Mouse (Mus musculus) CH12.LX (cell line): Measurements from ENCODE around the gene Efcab2. TPM values are rescaled to one million over a fixed set of nuclear protein-coding genes. Genes with fewer than 3 reads are reported as not detected.

Experiments used
- DNase-seq: peaks from one replicate; pipeline ENCODE4 v3.0.0-alpha.2; 2013; ENCODE audit errors: extremely low read depth
- H3K27ac ChIP-seq: 2 replicates; pipeline ENCODE4 v1.5.1; 2012; ENCODE audit warnings: low read depth, mild to moderate bottlenecking, control low read depth, moderate library complexity; ENCODE audit not compliant: insufficient read depth
- H3K27me3 ChIP-seq: replicated peaks from 2 replicates; pipeline ENCODE3; 2012; ENCODE audit warnings: inconsistent platforms
- H3K36me3 ChIP-seq, 2 experiments: replicated peaks in 1 of 2; 2 replicates each; pipeline versions ENCODE3 to v1.6.1; 2012; ENCODE audit warnings: inconsistent platforms in 1 of 2, low read length in 1 of 2, mild to moderate bottlenecking in 1 of 2, mixed read lengths in 1 of 2, moderate library complexity in 1 of 2; ENCODE audit not compliant: control insufficient read depth in 1 of 2, insufficient read depth in 1 of 2
- H3K4me1 ChIP-seq, 2 experiments: 2 replicates each; pipeline ENCODE4 v1.6.1; 2012; ENCODE audit warnings: inconsistent platforms in 1 of 2, moderate library complexity in 1 of 2; ENCODE audit not compliant: insufficient read depth in 2 of 2, control insufficient read depth in 1 of 2
- H3K4me2 ChIP-seq: 2 replicates; pipeline ENCODE4 v1.6.1; 2012; ENCODE audit warnings: low read depth, mild to moderate bottlenecking, control low read depth; ENCODE audit not compliant: poor library complexity, insufficient read depth, severe bottlenecking
- H3K4me3 ChIP-seq, 3 experiments: fragments of 150-350 bp in 1 of 3; sonication (generic) in 1 of 3; replicated peaks in 1 of 3; 2 replicates each; pipeline versions ENCODE3 to v1.5.1; 2011 to 2012; ENCODE audit warnings: low read depth in 2 of 3, low read length in 2 of 3, mild to moderate bottlenecking in 2 of 3, moderate library complexity in 2 of 3, control low read depth in 1 of 3, improper control_type of control experiment in 1 of 3, inconsistent platforms in 1 of 3, mixed read lengths in 1 of 3; ENCODE audit not compliant: poor library complexity in 1 of 3
- H3K79me2 ChIP-seq: replicated peaks from 2 replicates; pipeline ENCODE4 v1.6.1; 2012; ENCODE audit warnings: mild to moderate bottlenecking, moderate library complexity; ENCODE audit not compliant: control insufficient read depth, poor library complexity, insufficient read depth, severe bottlenecking; ENCODE audit errors: extremely low read depth
- H3K9ac ChIP-seq: 2 replicates; pipeline ENCODE4 v1.6.1; 2012; ENCODE audit warnings: low read depth, mild to moderate bottlenecking, control low read depth, moderate library complexity; ENCODE audit not compliant: insufficient read depth
- H3K9me3 ChIP-seq: replicated peaks from 2 replicates; pipeline ENCODE3; 2012; ENCODE audit warnings: low read length, inconsistent platforms, mixed read lengths
- CHD2 ChIP-seq: IDR thresholded peaks from 2 replicates; pipeline ENCODE4 v1.6.1; 2011; ENCODE audit warnings: low read length, improper control_type of control experiment
- CTCF ChIP-seq, 2 experiments: IDR thresholded peaks in 1 of 2; conservative IDR thresholded peaks in 1 of 2; 2 replicates each; pipeline ENCODE4 v1.5.1; 2011 to 2012; ENCODE audit warnings: low read depth in 2 of 2, low read length in 2 of 2, improper control_type of control experiment in 1 of 2, inconsistent platforms in 1 of 2, mild to moderate bottlenecking in 1 of 2, moderate library complexity in 1 of 2
- E2F4 ChIP-seq: IDR thresholded peaks from 2 replicates; pipeline ENCODE4 v1.6.1; 2011; ENCODE audit warnings: low read depth, low read length, improper control_type of control experiment; ENCODE audit not compliant: insufficient replicate concordance
- ELF1 ChIP-seq: IDR thresholded peaks from 2 replicates; pipeline ENCODE4 v1.6.1; 2014; ENCODE audit warnings: low read depth, mild to moderate bottlenecking, inconsistent platforms, low read length, improper control_type of control experiment
- EP300 ChIP-seq: IDR thresholded peaks from 2 replicates; pipeline ENCODE4 v1.6.1; 2011; ENCODE audit warnings: low read length, improper control_type of control experiment
- HCFC1 ChIP-seq: IDR thresholded peaks from 2 replicates; pipeline ENCODE4 v1.6.1; 2012; ENCODE audit warnings: low read depth, mild to moderate bottlenecking, inconsistent platforms, low read length, improper control_type of control experiment
- IRF4 ChIP-seq: IDR thresholded peaks from 2 replicates; pipeline ENCODE4 v1.6.1; 2014; ENCODE audit warnings: low read depth, mild to moderate bottlenecking, inconsistent platforms, low read length, improper control_type of control experiment
- JUN ChIP-seq: IDR thresholded peaks from 2 replicates; pipeline ENCODE4 v1.6.1; 2011; ENCODE audit warnings: low read depth, mild to moderate bottlenecking, low read length, improper control_type of control experiment, moderate library complexity; ENCODE audit not compliant: insufficient read depth
- JUND ChIP-seq: conservative IDR thresholded peaks from 2 replicates; pipeline ENCODE4 v1.6.1; 2011; ENCODE audit warnings: low read depth, low read length, improper control_type of control experiment
- MAFK ChIP-seq: IDR thresholded peaks from 2 replicates; pipeline ENCODE4 v1.6.1; 2011; ENCODE audit warnings: low read length, improper control_type of control experiment; ENCODE audit not compliant: insufficient replicate concordance
- MAX ChIP-seq: IDR thresholded peaks from 2 replicates; pipeline ENCODE4 v1.6.1; 2011; ENCODE audit warnings: low read length, improper control_type of control experiment
- MEF2A ChIP-seq: IDR thresholded peaks from 2 replicates; pipeline ENCODE4 v1.6.1; 2014; ENCODE audit warnings: low read depth, mild to moderate bottlenecking, inconsistent platforms, low read length, improper control_type of control experiment, borderline replicate concordance
- MXI1 ChIP-seq: IDR thresholded peaks from 2 replicates; pipeline ENCODE4 v1.6.1; 2011; ENCODE audit warnings: mild to moderate bottlenecking, low read depth, low read length, improper control_type of control experiment
- MYC ChIP-seq: IDR thresholded peaks from 2 replicates; pipeline ENCODE4 v1.6.1; 2011; ENCODE audit warnings: low read depth, mild to moderate bottlenecking, improper control_type of control experiment, low read length
- PAX5 ChIP-seq: IDR thresholded peaks from 2 replicates; pipeline ENCODE4 v1.6.1; 2012; ENCODE audit warnings: low read length, inconsistent platforms, mixed read lengths
- POLR2A ChIP-seq: IDR thresholded peaks from 2 replicates; pipeline ENCODE4 v1.6.1; 2011; ENCODE audit warnings: low read depth, mild to moderate bottlenecking, improper control_type of control experiment, low read length
- POLR2AphosphoS2 ChIP-seq: IDR thresholded peaks from 2 replicates; pipeline ENCODE4 v1.6.1; 2011; ENCODE audit warnings: low read depth, low read length, improper control_type of control experiment
- RAD21 ChIP-seq: IDR thresholded peaks from 2 replicates; pipeline ENCODE4 v1.6.1; 2011; ENCODE audit warnings: low read depth, mild to moderate bottlenecking, low read length, improper control_type of control experiment, moderate library complexity
- RCOR1 ChIP-seq: conservative IDR thresholded peaks from 2 replicates; pipeline ENCODE4 v1.6.1; 2012; ENCODE audit warnings: low read depth, mild to moderate bottlenecking, inconsistent platforms, low read length, improper control_type of control experiment
- USF2 ChIP-seq: conservative IDR thresholded peaks from 2 replicates; pipeline ENCODE4 v1.6.1; 2011; ENCODE audit warnings: low read depth, low read length, improper control_type of control experiment
- ZC3H11A ChIP-seq: IDR thresholded peaks from 2 replicates; pipeline ENCODE4 v1.6.1; 2012; ENCODE audit warnings: low read depth, mild to moderate bottlenecking, inconsistent platforms, low read length, improper control_type of control experiment
- ZKSCAN1 ChIP-seq: IDR thresholded peaks from 2 replicates; pipeline ENCODE4 v1.6.1; 2012; ENCODE audit warnings: low read depth, inconsistent platforms, low read length, improper control_type of control experiment, borderline replicate concordance
- ZNF384 ChIP-seq: IDR thresholded peaks from 2 replicates; pipeline ENCODE4 v1.6.1; 2012; ENCODE audit warnings: low read depth, low read length, improper control_type of control experiment, inconsistent platforms
- dilution Hi-C: fragments of 300-500 bp; cut with MboI; formaldehyde crosslinking; loops from 2 replicates; pipeline ENCODE4 v1.14.3; 2020; ENCODE audit warnings: low sequenced_read_pairs; ENCODE audit not compliant: extremely low pct_unique_long_range_greater_than_20kb, extremely low pct_ligation_motif_present
- in situ Hi-C: fragments of 300-500 bp; cut with MboI; formaldehyde crosslinking; loops from 3 replicates; pipeline ENCODE4 v1.14.3; 2019; ENCODE audit warnings: low sequenced_read_pairs, low pct_ligation_motif_present, low pct_unique_long_range_greater_than_20kb, mixed read lengths
- polyA plus RNA-seq: library from polyadenylated mRNA; unstranded; fragments of >175 nt; gene quantifications from 2 replicates; pipeline ENCODE4 v1.2.1, GENCODE M21; 2012; ENCODE audit warnings: low read depth; ENCODE audit not compliant: insufficient read length
- total RNA-seq, 2 experiments: library from RNA; depleted of rRNA; stranded (reverse); fragments of 300-350 nt in 1 of 2; fragments of >200 nt in 1 of 2; gene quantifications; 2 replicates each; pipeline ENCODE4 v1.2.3; 2012 to 2014

Efcab2 gene
- total and polyA plus RNA-seq, 3 experiments = 1.2 to 3.2 (median 1.8) TPM

- TF ChIP-seq USF2 = no peak
- TF ChIP-seq MYC = peak; percentile 58; the same call in 1 of the 2 replicates
- peak; percentile 52 for TF ChIP-seq ZC3H11A
- TF ChIP-seq JUN = no peak
- TF ChIP-seq ELF1 = no peak
- no peak for TF ChIP-seq RCOR1
- TF ChIP-seq MAX = peak; percentile 52; the same call in 1 of the 2 replicates
- no peak for TF ChIP-seq ZNF384
These were observed 57.8 kb downstream of the Efcab2 start (continued) for GRCm38 (mm10) chr1:178463712-178464111.

GRCm38 (mm10) chr1:178464140-178464539 is 58.3 kb downstream of the Efcab2 start:
- dilution Hi-C loops = no loop called here
- no peak for TF ChIP-seq CHD2
- no peak for TF ChIP-seq JUND
- TF ChIP-seq ELF1 = no peak
- TF ChIP-seq MEF2A = no peak
- no peak for TF ChIP-seq EP300
- TF ChIP-seq E2F4 = no peak
- TF ChIP-seq POLR2A = no peak
- TF ChIP-seq JUN = no peak
- no peak for TF ChIP-seq MXI1
- TF ChIP-seq MAFK = no peak
- TF ChIP-seq RAD21 = no peak
- no peak for TF ChIP-seq ZKSCAN1
- TF ChIP-seq PAX5 = no peak
- Histone ChIP-seq H3K36me3 (no peaks in the 10 kb centered on the region), H3K9ac (no peak overlapping the region), H3K4me3 (no peak overlapping the region), H3K27me3 (no peaks in the 10 kb centered on the region), H3K9me3 (peaks cover 3% of the 10 kb centered on the region), H3K4me1 (peaks cover 0 to 11% of the 10 kb centered on the region in 2 experiments; a peak in 2 of 4 replicates), H3K27ac (no peak overlapping the region), H3K4me2 (no peak overlapping the region), H3K79me2 (no peaks in the 10 kb centered on the region)
- DNase-seq = no peak
- in situ Hi-C loops = loop anchor here (10.0 kb wide), 1 partner anchor 319 kb away; no protein-coding TSS in a partner anchor

- in situ Hi-C loops = loop anchor here (10.0 kb wide), 1 partner anchor 323 kb away; no protein-coding TSS in a partner anchor
- TF ChIP-seq CTCF (conservative IDR thresholded peaks at IDR 0.05 in 1 of 2, IDR thresholded peaks at IDR 0.05 in 1 of 2; ENCODE audit: low read depth in 2 of 2, low read length in 2 of 2) (no peak), MXI1 (no peak), HCFC1 (no peak), POLR2AphosphoS2 (no peak), IRF4 (no peak)
- no peak for DNase-seq
- Histone ChIP-seq H3K36me3 (no peaks in the 10 kb centered on the region), H3K27me3 (no peaks in the 10 kb centered on the region), H3K9ac (no peak overlapping the region), H3K9me3 (no peaks in the 10 kb centered on the region), H3K79me2 (no peaks in the 10 kb centered on the region), H3K27ac (no peak overlapping the region), H3K4me1 (peaks cover 0 to 11% of the 10 kb centered on the region in 2 experiments; a peak in 2 of 4 replicates), H3K4me3 (no peak overlapping the region), H3K4me2 (no peak overlapping the region)
- dilution Hi-C loops = no loop called here
These were observed 61.7 kb downstream of the Efcab2 start for GRCm38 (mm10) chr1:178467594-178467993.
